Mouse (Mus musculus) ZHBTc4 (cell line): ENCODE measurements at regions not wholly inside any gene's neighbourhood (a gene's known extent, or its start where the extent isn't known, plus 50 kb on each side); places are given as distances from the start of the nearest gene placed in this dataset.

ENCODE experiments used
- DNase-seq: peaks from one replicate; pipeline ENCODE4 v3.0.0-alpha.2; 2011; ENCODE audit warnings: low read depth, low spot score

DNA sequence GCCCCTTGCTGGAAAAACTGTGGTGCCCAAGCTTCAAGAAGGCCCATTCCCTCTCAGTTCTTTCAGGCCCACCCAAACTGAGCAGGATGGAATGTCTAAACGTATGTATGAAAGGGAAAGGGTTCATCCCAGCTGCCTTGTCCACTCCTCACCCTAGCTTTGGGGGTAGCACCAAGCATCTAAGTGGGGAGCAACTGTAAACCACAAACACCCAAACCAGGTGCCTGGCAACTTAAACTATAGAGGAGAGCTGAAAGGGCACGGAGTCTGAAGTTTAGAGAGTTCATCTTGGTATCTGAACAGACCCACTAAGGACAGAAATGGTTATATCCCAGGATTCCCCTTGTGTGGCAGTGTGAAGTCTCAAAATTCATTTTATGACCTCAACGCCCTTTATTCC lies 90.1 kb upstream of the Ssbp2 start:
- DNase-seq: no peak

DNA sequence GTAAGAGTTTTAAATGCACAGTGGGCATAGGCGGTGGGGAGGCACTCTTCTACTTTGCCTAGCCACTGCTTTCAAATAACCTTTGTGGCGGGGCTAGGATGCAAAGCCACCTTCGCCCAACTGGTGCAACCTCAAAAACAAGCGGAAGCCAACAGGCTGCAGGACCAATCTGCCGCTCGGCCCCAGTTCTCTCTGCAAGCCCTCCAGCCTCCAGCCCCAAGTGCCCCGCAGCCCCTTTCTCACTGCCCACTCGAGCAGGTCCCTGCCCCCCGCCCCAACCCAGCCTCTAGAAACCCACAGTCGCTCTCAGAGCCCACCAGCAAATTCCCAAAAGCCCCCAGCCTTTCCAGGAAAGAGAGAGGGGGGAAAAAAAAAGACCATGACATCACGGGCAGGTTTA lies 89.6 kb upstream of the Ssbp2 start:
- DNase-seq: peak; percentile 44

DNA sequence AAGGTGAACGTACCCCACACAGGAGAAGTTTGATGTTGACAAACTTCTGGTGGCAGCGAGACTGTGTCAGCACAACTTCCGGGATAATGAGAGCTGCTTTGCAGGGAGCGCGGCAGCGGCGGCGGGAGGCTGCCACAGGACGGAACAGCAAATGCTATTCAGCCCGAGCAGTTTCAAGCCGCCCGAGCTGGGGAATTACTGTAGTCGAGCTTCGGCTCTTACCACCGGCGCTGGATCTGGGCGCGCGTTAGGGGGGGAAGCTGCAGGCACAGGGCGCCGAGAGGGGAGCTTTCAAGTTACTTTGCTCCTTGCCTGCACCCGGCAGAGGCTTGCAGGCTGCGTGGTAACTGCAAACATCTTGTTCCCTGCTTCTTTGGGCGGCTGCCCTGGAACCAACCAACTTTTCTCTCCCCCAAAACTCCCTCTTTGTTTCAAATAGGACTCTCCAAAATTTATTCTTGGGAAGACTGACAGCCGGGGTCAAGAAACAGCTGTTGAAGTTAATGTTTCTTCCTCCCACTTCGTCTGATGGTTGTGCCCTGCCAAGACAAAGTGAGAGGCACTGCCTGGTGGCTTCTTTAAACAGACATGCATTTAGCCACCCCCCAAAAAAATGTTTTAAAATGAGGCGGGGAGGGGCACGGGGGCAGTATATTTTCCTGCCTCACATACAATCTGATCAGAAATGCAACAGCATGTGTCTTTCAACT lies 89.0 kb upstream of the Ssbp2 start:
- peak; percentile 93 for DNase-seq

DNA sequence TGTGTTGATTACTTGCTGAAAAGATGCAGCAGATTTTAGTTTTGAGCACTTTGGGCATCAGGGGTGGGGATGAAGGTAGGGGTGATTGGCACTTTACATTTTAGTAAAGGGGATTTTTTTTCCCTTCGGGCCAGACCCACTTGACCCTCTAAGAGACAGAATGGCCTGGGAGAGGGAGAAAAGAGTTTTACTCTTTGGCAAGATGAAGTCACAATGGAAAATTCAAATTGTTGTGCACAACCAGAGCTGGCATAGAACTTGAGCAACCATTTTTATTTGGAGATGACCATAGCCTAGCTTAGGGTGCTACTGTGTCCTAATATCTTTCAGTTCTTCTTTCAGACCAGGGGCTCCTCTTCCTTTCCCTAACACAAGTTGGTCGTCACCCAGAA lies 88.5 kb upstream of the Ssbp2 start:
- DNase-seq: no peak

DNA sequence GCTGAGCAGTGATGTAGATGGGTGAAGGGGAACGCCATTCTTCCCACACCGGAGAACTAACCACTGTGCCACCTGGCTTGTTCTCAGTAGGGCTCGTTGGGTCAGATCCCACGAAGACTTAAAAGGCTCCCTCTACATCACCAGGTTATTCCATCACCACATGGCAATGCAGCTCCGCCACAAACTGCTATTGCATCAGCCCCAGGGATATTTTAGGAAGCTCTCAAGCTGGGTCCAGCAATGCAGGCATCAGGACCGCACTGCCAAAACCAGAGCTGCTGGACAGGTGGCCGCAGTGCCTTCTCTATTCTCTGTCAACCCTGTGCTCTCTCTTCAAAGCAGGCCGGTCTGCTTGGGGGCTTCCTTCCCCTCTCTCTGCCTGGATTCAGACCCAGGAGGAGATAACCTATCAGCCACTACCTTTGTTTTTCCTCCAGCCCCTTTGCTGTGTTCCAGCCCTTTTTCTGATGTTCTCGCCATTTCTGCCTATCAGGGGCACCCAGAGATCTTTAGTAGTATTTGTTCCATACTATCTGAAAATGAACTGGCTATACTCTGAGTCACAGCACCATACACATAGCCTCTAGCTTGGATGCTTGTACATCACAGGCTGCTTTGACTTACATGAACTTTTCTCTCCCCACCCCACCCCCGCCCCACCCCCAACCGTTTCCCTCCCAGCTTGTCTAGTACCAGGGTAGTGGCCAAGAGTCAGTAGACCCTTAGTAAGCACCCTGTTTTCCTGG lies 87.8 kb upstream of the Ssbp2 start:
- no peak for DNase-seq

DNA sequence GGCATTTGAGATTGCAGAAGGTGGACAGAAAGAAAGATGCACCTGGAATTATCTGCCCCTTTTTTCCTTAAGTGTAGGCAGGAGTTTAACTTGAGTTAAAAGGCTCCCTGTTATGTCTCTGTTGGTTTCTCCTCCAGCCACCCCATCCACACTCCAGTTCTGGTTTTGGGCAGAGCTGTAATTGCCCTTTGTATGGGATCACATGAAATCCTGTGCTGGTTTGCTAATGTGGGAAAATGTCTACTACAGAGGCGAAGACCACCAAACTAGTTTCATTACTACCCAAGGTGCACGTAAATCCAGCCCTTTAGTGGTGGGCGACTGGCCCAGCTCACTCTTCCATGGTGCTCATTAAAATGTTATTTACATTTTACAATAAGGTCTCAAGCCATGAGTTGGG lies 85.9 kb upstream of the Ssbp2 start:
- no peak for DNase-seq

DNA sequence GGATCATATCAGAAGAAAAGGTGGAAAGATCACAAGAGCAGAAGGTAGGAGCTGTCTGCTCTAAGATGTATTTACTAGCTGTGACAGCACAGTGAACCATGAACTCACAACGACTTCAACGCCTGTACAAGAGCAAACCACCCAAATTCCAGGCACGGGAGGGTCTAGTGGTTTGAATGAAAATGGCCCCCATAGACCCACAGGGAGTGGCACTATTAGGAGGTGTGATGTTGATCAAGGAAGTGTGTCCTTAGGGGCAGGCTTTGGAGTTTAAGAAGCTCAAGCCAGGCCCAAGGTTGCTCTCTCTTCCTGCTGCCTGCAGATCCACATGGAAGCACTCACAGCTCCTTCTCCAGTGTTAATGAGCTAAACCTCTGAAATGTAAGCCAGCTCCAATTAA lies 83.5 kb upstream of the Ssbp2 start:
- DNase-seq: peak; percentile 64

DNA sequence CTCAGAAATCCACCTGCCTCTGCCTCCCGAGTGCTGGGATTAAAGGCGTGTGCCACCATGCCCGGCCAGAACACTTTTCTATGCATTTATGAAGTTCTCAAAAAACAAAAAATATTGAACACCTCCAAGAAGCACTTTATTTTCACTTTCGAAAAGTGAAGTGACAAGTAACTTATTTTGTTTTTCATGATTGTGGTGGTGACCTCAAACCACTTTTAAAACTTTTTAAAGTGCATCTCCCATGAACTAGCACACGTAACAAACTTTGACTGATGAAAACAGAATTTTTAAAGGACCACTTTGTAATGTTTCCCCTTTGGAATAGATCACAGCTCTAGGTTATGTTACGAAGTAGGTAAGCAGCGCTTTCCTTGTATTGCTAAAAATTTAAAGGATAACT lies 82.7 kb upstream of the Ssbp2 start:
- no peak for DNase-seq

DNA sequence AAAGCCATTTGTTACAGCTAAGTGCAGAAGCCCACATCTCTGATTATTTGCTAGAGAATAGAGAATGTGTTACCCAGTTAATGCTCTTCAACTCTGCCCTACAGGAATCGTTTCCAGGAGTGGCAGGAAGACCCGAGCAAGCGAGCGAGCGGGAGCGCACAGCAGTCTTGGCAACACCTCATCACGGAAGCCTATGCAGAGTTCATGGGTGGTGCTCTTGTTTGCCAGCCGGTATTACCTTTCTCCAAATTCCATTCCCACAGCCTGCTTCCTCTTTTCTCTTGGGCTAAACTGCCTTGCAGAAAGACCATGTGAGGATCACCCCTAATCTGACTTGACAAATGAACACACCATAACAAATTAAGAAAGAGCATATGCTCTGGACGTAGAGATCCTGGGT lies 82.1 kb upstream of the Ssbp2 start:
- DNase-seq: no peak

DNA sequence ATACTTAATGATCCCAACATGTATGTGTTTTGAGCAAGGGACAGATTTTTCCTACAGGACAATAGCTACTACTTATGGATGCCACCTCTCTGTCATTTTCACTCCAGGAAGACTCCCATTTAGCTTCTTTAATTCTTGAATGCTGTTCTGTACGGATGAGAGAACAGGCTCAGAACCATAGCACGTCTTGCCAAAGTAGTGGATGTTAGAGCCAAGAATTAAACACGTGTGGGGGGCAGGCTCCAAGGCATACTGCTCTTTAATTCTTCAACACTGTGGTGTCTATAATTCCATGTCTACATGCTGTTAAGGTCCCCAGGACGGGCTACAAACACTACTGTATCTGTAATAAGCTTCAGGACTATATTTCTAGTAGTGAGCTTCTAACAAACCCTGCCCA lies 74.7 kb upstream of the Ssbp2 start:
- DNase-seq: no peak

DNA sequence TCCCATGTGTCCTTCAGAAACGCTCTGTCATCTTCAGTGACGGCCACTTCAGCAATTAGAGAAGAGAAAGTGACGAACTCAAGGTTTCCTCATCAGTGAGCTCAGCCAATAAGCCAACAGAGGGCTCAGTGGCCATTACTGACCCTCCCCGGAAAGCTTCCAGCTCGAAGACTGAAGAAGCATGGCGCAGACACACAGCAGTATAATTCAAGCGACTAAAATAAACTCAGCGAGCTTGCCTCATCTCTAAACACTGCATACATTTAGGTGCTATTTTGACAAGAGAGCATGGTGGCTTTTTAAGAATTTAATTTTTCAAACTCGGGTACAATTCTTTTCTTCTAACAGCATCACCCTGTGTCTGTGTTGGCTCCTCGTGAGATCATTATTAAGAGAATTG lies 72.2 kb upstream of the Ssbp2 start:
- no peak for DNase-seq

DNA sequence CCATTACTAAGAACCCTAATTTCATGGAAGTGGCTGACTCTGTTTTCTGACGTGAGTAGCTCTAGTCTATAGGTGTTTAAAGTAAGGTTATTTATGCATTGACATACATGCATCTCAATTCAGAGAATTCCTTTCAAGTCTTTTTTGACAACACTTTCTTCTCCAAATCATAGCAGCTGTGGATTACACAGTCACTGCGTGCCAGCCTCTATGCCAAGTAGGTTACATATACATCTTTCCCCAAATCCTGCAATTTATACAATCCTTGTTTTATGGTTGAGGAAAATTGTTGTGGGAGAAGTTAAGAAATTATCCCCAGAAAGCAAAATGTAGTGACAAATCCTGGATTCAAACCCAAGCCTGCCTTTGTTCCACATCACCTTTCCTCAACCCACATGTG lies 56.5 kb upstream of the Ssbp2 start:
- no peak for DNase-seq

DNA sequence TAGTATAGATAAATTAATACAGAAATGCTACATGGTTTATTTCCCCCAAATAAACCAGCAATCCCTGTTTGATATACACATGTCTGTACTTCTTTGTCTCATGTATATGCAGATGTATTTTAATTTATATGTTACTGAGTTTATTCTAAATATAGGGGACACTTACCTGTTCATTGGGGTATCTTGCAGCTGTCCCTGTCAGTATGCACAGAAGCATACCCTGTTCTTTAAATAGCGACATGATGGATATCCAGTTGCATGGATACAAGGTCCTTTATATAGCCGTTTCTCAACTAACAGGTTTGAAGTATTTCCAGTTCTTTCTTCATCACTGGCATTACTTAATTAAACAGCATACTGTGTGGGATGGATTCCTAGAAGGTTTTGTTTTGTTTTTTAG lies 55.1 kb upstream of the Ssbp2 start:
- DNase-seq: no peak

DNA sequence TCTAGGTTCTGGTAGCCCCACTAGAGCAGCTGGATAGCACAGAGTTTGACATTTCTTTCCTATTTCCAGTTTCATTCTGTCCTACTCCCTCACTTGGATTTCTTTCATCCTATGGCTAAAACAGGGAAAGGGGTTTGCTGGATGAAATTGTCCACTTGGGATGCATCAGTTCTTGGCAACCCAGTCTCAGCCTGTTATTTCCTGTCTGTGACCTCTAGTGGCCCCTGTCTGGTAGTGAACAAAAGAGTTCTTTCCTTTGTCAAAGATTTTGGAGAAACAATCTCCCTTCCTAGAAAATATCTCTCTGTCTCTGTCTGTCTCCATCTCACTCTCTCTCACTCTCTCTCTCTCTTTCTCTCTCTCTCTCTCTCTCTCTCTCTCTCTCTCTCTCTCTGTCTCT lies 50.0 kb upstream of the Ssbp2 start:
- DNase-seq: peak; percentile 36
